Mouse (Mus musculus) activated CD4-positive, CD25-positive, alpha-beta regulatory T cell, adult 4 months (primary cell): ENCODE results near the gene Nid2. TPM values are rescaled to one million over a fixed set of nuclear protein-coding genes. Genes with fewer than 3 reads are reported as not detected.

Source experiments
- ATAC-seq: one replicate; pipeline ENCODE4 v1.8.0; 2017
- polyA plus RNA-seq, 2 experiments: library from polyadenylated mRNA; unstranded; fragments of 100-300 nt; shearing (Covaris generic); gene quantifications; one replicate each; pipeline ENCODE4 v1.2.1; 2017

Nid2 gene
- polyA plus RNA-seq, 2 experiments from 2014 or later = 1.1 to 2.9 TPM

GRCm38 (mm10) chr14:19788443-19788842 lies 37.4 kb downstream of the Nid2 start:
- ATAC-seq = no peak

- ATAC-seq = no peak
Measured at GRCm38 (mm10) chr14:19794881-19795280, 43.8 kb downstream of the Nid2 start.

GRCm38 (mm10) chr14:19796541-19797304 lies 45.7 kb downstream of the Nid2 start:
- ATAC-seq = no peak

- ATAC-seq = no peak
Measured at GRCm38 (mm10) chr14:19800485-19800884, 49.4 kb downstream of the Nid2 start.

- no peak for ATAC-seq
Measured at GRCm38 (mm10) chr14:19801474-19802215, 50.6 kb downstream of the Nid2 start.

GRCm38 (mm10) chr14:19803222-19803621 lies 52.2 kb downstream of the Nid2 start:
- no peak for ATAC-seq

GRCm38 (mm10) chr14:19803623-19804022 lies 52.6 kb downstream of the Nid2 start:
- no peak for ATAC-seq

GRCm38 (mm10) chr14:19807339-19807738 lies 56.3 kb downstream of the Nid2 start:
- ATAC-seq = no peak

GRCm38 (mm10) chr14:19807858-19808257 lies 56.8 kb downstream of the Nid2 start:
- ATAC-seq = no peak

- ATAC-seq = no peak
Measured at GRCm38 (mm10) chr14:19809934-19810333, 58.9 kb downstream of the Nid2 start.

- ATAC-seq = no peak
Measured at GRCm38 (mm10) chr14:19813061-19813460, 62.0 kb downstream of the Nid2 start.

GRCm38 (mm10) chr14:19817949-19818348 lies 66.9 kb downstream of the Nid2 start:
- peak; percentile 75 for ATAC-seq

GRCm38 (mm10) chr14:19821686-19822085 lies 70.6 kb downstream of the Nid2 start:
- no peak for ATAC-seq

- ATAC-seq = peak; percentile 97
Measured at GRCm38 (mm10) chr14:19823321-19824142, 72.5 kb downstream of the Nid2 start, which contains the start of gene Rtraf. Gene Rtraf, minus strand, starts transcription at chr14:19823824.

- ATAC-seq = no peak
Measured at GRCm38 (mm10) chr14:19825481-19825880, 74.4 kb downstream of the Nid2 start.

- no peak for ATAC-seq
Measured at GRCm38 (mm10) chr14:19836289-19836688, 85.2 kb downstream of the Nid2 start.

- ATAC-seq = peak; percentile 57
Measured at GRCm38 (mm10) chr14:19839600-19840332, 88.7 kb downstream of the Nid2 start.

- no peak for ATAC-seq
Measured at GRCm38 (mm10) chr14:19853471-19853870, 102.4 kb downstream of the Nid2 start.

GRCm38 (mm10) chr14:19858279-19858678 lies 107.2 kb downstream of the Nid2 start:
- ATAC-seq = no peak

GRCm38 (mm10) chr14:19858808-19859776 lies 108.0 kb downstream of the Nid2 start:
- no peak for ATAC-seq

GRCm38 (mm10) chr14:19860281-19860680 lies 109.2 kb downstream of the Nid2 start:
- ATAC-seq = no peak
